Mouse (Mus musculus) adrenal gland, postnatal 10 days (tissue): ENCODE results near the gene Smchd1. TPM values are rescaled to one million over a fixed set of nuclear protein-coding genes. Genes with fewer than 3 reads are reported as not detected.
"Not testable (repeated sequence)": the region's sequence is repeated elsewhere in the genome, so short reads cannot be mapped to it uniquely, and the experiment has no call there.

Experiments
- DNase-seq: peaks from one replicate; pipeline ENCODE4 v3.0.0; 2021; ENCODE audit warnings: mixed read lengths
- long read RNA-seq, 2 experiments: library from polyadenylated mRNA; stranded (forward); transcript quantifications; one replicate each; pipeline ENCODE4 v2.0.0; 2021
- total RNA-seq, 2 experiments: library from RNA; stranded (reverse); gene quantifications; 2 replicates each; pipeline ENCODE4 v1.2.3; 2021

Smchd1 gene
- 10 to 100 TPM; 32.9 to 43.5 TPM for total RNA-seq
- long read RNA-seq, experiment 1, full-length matches to known transcripts, result 2 of 12 reads
- long read RNA-seq, experiment 1, partial matches to known transcripts, result 9 of 12 reads
- long read RNA-seq, experiment 1, other reads (novel, unspliced or antisense), result 1 of 12 reads
- long read RNA-seq, experiment 2, partial matches to known transcripts, result 2 of 2 reads
- long read RNA-seq, experiment 2, other reads (novel, unspliced or antisense), result 0 of 2 reads

DNA sequence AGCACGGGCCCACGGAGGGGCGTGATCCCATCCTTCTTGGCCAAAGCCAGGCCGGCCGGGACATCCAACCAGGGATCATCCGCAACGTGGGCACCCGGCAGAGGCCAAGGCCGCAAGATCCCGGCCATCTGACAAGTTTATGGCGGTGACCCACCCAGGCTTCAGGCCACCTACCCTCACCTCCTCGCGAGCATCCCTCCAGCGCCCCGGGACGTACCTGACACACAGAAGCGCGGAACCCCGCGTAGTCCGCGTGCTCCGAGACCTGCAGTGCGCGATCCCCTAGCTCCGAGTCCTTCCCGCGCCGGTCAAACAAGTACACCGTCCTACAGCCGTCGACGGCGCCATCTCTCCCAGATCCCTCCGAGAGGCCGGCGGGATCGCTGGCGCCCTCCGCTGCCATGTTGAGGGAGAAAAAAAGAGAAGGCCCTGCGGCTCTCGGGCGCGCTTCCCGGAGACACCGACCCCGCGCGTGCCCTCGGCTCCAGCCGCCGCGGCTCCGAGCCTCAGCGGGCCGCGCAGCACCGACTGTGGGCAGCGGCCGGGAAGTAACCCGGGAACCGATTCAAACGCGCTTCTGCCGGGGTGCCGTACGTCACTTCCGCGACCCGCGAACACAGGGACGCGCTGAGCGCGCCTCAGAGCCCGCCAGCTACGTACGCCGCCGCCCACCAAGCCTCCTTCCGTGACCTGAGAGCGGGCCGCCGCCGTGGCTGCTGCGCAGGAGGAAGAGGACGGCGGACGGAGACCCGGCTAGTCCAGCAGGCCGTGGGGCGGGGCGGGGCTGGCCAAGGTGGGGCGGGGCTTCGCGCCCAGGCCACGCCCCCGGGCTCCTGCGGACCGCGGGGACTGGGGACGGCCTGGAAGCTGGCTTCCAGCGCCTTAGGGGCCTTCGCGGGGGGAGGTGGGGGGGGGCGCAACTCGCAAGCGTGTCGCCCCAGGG, at the start of gene Smchd1:
Smchd1 (minus strand) TSS at position 582 of the 943 bp plus-strand sequence.
- DNase-seq, result peak; percentile 96

DNA sequence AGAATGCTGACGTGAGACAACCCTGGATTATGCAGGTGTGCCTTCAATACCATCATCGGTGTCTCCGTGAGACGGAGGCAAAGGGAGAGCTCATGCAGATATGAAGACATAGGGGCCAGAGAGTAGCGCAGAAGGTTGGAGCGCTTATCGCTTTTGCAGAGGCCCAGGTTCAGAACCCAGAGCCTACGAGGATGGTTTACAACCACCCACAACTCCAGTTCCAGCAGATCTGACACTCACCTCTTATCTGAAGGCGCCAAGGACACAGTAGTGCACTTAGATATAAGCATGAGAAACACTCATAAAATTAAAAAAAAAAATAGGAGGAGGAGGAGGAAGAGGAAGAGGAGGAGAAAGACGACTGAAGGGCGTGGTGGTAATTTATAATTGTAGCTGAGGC, 35.2 kb upstream of the Smchd1 start:
- DNase-seq, result no peak

DNA sequence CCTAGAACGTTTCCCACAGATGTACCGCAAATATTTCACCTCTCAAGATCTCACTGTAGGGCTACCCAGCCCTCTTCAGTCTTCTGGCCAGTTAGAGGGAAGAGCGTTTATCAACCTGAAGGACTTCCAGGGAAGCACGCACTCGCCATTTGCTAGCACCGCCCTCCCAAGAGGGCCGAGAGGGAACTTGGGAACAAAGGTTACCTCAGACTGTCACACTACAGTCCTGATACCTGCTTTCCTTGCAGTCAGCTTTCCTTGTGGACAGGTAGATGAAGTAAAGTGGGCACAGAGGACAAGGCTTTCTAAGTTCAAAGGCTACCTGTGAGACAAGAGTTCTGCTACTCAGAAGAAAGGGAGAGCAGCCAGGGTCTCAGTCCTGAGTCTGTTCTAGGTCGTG, 31.7 kb upstream of the Smchd1 start:
- DNase-seq, result no peak

DNA sequence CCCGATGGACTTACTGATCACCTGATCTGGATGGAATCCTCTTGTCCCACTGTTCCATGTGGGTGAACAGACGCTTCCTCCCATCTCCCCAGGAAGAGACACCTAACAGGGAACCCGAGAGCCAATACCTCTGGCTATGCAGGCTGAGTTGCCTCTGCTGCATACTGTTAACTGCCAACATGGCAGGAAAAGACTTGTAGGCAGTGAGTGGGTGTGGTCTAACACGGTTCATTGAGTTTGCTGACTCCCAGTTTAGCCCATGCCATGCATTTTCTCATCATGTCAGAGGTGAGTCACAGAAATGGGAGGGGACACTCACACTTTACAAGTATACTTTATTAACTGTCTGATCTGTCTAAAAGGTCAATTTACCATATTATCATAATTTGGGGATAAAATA, 20.6 kb upstream of the Smchd1 start:
- no peak for DNase-seq

DNA sequence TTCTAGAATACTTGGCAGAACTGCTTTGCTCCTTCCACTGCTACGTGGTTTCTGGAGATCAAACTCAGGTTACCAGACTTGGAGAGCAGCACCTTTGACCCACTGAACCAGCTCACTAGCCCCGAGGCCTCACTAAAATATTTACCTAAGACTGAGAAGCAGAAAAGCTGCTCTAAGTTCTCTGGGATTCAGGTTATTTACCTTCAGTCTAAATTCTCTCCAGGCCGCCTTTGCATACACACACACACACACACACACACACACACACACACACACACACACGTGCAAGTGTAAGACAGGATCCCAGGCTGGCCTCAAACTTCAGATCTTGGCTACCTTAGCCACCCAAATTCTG, 16.2 kb upstream of the Smchd1 start:
- peak; percentile 26 for DNase-seq

DNA sequence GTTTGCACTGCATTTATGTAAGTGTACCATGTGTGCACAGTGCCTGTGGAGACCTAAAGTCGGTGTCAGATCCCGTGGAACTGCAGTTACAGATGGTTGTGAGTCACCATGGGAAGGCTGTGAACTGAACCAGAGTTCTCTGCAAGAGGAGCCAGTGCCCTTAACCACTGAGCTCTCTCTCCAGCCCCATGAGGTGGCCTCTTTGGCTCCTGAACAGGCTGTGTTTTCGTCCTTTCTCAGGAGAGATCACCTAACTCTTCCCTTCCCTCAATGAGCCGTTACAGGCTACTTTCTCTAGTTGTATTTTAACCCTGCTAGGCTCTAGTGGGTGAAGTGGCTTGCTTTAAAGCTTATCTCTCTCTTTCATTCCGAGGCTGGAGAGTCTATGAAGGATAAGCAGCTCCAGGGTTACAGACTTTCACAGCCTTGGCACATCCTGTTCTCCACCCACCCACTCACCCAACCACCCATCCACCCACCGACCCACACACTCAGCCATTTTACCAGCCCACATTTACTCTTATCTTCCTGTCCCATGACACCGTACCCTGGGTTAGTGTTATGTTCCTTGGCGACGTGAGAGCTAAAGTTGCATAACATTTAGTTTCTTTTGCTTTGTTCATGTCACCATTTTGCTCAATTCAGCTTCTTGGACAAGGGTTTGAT, 15.7 kb upstream of the Smchd1 start:
- DNase-seq, result no peak

DNA sequence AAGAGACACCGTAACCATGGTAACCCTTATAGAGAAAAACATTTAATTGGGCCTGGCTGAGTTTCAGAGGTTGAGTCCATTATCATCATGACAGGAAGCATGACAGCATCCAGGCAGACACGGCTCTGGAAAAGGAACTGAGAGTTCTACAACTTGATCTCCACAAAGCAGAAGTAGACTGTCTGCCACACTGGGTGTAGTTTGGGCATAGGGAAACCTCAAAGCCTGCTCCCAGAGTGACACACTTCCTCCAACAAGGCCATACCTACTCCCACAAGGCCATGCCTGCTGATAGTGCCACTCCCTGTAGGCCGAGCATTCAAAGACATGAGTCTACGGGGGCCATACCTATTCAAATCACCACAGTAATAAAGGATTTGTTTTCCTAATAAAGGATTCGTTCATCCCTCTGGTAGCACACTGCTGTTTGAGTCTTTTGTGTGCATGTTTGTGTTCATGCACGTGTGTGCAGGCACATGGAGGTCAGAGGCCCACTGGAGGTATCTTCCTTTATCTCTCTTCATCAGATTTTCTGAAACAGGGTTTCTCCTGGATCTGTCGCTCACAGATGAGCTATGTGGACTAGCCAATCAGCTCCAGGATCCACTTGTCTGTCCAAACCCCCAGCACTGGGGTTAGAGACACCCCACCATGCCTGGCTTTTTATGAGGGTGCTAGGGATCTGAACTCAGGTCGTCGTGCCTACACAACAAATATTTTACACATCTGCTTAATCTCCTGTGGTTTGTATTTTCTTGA, 14.7 kb upstream of the Smchd1 start:
- no peak for DNase-seq

DNA sequence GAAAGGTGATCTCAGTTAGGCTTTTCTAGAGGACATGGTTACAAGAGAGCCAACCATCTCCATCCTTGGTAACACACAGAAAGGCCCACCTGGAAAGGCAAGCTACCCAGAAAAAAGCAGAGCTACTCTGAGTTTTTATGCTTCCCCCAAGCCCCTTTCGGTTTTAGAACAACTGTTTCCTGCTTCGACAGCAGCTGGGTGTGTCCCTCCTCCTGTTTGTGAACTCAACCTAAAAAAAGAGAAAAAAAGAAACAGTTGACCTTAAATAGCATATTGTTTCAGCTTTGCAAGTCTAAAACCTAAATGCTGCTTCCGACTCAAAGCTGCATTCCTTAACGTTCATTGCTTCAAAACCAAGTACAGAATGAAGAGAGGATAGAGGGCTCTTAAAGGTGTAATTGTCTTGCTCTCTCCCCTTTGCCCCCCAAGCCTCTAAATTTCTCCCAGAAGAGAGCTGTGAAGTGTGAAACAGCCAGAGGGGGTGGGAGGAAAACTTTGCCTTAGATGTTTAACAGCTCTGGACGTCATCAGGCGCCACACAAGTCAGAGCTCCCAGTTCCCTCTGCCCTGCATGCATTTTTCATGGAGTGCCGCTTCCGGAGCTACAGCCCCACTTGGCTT, 11.2 kb upstream of the Smchd1 start:
- DNase-seq, result peak; percentile 31

DNA sequence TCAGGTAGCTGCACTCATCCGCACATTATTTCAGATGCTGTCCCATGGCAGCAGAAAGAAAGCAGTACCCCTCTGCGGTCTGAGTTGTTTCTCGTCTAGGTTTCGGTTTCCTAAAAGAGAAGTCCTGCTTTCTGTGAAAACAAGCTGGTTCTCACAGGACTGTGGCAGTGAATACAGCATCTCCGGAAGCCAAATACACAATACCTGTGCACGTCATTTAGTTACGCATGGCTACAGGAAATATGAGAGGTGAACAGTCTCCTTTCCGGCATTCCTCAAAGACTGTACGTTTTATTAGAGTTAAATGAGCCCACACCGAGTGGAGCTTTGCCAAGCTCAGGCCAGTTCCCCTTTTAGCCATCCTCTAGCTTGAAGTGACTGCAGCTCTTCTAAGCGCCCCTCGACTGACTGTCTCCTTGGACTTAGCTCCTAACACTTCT, 10.7 kb upstream of the Smchd1 start:
- DNase-seq, result no peak

DNA sequence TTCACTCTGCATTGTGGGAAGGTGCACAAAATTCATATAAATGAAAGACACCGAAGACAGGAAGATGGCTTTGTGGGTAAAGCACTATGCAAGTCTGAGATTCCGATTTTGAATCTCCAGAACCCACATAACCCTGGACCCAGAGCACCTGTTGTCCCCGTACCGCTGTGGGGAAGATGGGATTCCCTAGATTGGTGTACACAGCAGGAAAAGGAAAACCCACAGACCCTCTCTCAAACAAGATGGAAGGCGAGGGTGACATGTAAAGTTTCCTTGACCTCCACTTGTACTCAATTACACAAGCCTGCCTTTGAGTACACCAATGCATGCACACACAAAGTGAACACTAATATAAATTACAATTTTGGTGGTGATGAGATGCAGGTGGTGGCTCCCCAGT, 9.6 kb upstream of the Smchd1 start:
- DNase-seq, result no peak

DNA sequence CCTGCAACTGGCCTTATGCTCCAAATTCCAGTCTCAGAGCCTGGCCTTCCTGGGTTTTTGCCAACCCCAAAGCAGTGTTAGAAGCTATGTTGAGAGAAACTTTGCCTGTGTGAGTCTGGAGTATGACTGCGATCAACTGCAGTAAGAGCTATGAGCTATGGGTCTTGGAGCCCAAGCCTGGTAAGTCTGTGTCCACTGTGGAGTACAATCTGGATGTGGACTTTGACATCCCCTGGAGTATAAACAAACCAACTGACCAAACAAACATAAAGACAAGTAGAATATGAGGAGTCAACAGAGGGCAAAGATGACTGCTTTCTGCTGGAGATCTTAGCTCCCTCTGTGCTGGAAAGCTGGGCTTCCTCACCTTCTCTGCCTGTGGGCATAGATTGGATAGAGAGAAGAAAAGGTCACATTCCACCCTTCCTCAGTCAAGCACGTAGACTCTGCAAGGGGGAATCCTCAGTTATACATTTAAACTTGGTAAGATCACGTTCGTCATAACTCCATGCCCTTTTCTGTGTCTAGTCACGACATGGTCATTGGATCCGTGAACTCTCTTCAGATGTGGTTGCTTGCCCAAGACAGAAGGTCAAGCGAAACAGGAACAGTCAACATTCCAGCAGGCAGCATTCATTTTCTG, 8.4 kb upstream of the Smchd1 start:
- DNase-seq, result no peak

DNA sequence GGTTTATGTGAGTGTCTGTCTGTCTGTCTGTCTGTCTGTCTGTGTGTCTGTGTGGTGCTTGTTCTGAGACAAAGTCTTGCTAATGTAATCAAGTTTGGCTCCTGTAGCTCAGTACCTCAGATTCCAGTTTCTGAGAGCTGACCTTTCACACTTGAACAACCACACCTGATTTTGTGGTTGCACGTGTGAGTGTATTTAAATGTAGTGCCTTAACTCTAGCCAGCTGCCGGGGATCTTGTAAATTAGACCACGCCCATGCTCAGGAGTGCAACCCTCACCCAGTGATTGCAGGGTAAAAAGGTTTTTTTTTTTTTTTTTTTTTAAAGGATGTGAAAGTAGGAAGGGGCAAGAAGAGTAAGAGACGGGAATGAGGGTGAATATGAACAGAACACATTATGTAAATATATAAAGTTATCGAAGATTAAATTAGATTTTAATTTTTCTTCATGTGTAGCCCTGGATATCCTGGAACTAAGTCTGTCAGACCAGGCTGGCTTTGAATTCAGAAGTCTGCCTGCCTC, 4.3 kb upstream of the Smchd1 start:
- DNase-seq, result no peak

DNA sequence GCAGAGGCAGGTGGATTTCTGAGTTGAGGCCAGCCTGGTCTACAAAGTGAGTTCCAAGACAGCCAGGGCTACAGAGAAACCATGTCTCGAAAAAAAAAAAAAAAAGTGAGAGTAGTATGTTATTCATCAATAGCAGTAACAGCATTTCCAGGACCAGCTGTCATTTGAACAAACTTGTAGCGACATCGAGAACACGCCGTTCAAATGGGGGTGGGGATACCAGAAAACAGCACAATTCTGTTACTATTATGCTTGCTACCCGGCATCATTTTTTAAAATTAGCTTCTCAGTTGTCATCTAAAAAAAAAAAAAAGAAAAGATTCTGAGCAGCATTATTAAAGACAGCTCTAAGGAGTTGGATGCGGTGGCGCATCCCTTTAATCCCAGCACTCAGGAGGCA, 2.3 kb upstream of the Smchd1 start:
- DNase-seq, result no peak

DNA sequence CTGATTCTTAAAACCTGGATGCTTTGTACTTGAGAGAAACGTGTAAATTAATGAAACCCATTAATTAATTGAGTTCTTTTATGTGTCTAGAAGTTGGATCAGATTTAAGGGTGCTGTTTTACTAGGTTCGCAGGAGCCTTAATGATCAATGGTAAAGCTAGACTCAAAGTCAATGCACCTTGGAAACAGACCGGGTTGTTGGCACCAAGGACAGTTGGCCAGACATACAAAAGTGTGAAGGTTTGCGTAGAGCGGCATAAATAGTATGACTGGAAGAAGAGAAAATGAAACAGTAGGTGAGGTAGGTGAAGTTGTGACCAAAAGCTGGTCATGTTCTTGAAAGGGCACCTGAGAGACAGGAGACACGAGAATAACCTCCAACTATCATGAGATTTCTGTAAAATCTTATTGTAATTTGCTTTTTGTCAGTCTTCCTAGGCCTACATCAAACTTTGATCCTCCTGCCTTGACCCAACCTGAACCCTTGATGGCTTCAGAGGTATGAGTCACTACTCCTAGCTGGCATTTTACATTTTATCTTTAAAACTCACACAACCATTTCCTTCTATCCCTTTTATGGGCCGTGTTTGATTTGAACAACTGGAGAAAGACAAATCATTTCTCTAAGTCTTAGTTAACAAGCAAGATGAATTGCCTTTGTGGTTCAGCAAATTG, 1.3 kb upstream of the Smchd1 start:
- DNase-seq, result peak; percentile 30

DNA sequence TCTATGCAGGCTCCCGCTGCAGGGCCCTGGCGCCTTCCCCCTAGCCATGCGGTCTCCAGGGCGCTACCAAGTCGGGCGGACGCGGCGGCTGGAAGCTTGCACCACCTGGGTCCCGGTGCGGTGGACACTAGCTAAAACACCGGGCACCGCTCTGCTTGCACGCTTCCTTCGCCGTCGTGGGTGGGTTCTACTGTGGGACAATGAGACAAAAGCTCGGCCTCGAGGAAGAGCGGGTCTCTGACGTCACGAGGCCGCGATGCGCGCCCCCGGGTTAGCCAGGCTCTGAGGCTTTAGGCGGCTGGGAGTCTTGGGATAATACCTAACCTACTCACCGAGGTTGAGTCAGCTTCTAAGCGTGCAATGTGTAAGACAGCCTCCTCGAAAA, 554 bp upstream of the Smchd1 start:
- DNase-seq, result peak; percentile 74

DNA sequence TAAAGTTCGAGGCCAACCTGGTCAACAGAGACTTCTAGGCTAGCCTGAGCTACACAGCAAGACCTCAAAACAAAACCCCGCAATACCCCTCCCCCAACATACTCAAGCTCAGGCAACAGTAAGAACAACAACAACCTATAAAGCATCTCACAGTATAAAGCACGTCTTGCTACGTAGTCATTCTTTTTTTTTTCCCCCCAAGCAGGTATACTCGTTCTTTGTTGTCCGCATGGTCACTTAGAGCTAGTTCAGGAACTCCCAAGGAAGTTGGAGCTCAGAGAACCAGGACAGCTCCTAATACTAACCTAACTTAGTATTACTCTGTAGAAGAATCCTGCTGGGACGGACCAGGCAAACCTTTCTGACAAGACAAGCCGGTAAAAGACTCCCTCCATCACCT, 1.0 kb downstream of the Smchd1 start:
- no peak for DNase-seq

DNA sequence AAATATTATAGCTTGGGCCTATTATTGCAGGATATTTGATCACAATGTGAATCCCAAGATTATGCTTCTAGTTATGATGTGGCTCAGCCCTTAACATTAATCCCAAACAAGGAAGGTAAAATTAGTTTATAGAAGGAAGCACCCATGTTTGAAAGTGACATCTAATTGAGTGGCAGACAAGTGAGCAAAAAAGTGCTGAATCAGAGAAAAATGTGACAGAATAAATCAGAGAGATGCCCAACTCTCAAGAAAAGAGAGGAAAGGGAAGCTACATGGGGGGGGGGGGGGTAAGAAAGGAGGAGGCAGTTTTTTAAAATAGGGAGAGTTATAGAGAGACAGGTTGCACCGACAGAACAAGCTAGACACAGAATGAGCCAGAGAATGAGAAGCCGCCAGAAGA, 3.9 kb downstream of the Smchd1 start:
- DNase-seq, result no peak

DNA sequence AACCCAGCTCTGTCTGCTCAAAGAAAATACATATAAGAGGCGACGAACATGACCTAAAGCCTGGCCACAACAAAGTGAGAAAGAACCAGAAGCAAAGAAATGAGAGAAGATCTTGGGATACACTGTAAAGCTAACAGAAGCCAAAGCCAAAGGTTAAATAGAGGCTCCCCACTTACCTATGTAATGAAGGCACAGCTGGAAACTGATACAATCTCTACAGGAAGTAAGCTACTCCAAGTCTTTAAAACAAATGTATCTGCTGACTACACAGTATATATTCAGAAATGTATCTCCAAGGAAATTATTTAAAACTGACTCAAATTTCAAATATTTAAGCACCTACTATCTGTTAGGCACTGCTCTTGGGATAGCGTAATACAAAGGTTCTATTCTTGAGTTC, 14.8 kb downstream of the Smchd1 start:
- no peak for DNase-seq

DNA sequence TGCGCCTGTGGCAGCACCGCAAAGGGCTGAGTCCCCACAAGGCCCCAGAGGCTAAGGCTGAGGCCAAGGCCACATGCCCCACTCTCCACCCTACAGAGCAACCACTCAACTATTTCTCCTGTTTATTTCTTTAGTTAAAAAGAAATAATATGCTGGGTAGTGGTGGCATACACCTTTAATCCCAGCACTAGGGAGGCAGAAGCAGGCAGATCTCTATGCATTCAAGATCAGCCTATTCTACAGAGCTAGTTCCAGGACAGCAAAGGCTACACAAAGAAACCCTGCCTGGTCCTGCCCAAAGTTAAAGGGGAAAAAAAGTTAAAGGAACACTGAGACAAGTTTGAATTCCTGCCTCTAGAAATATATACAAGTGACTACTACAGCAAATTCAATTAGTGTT, 15.3 kb downstream of the Smchd1 start, which contains the start of gene Gm4707:
Gm4707 (minus strand) TSS at position 101 of the 400 bp plus-strand sequence.
- DNase-seq, result no peak

DNA sequence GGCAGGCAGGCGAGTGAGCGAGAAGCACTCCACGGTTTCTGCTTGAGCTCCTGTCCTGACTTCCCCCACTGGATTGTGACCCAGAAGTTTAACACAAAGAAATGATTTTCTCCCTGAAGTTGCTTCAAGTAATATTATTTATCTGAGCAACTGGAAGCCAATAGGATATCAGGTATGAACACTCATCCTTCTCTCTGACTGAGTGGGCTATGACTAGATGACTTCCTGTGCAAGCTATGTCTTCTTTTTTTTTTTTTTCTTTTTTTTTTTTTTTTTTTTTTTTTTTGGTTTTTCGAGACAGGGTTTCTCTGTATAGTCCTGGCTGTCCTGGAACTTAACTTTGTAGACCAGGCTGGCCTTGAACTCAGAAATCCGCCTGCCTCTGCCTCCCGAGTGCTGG, 17.8 kb downstream of the Smchd1 start:
- DNase-seq, result not testable (repeated sequence)

DNA sequence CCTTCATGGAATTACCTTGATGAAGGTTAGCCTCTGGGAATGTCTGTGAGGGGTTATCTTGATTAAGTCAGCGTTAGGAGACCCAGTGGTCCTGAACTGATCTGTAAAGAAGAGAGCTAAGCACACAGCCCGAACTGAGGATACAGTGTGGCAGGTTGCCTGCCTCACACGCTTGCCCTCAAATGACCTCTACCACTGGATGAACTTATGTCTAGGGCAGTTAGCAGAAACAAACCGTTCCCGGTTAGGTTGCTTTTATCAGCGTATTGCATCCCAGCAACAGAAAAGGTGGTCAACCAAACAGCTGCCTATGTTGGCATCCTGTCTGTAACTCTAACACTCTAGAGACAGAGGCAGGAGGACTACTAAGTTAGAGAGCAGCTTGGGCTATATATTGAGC, 30.0 kb downstream of the Smchd1 start:
- no peak for DNase-seq
